Mouse (Mus musculus) heart, adult 11 months (tissue): Measurements from ENCODE around the gene Asxl1.
A peak's percentile ranks its signal among the peaks of the same experiment; 100 is the strongest.

ENCODE experiments used
- DNase-seq: peaks from one replicate; pipeline ENCODE4 v3.0.0; 2022

The Asxl1 gene

DNA sequence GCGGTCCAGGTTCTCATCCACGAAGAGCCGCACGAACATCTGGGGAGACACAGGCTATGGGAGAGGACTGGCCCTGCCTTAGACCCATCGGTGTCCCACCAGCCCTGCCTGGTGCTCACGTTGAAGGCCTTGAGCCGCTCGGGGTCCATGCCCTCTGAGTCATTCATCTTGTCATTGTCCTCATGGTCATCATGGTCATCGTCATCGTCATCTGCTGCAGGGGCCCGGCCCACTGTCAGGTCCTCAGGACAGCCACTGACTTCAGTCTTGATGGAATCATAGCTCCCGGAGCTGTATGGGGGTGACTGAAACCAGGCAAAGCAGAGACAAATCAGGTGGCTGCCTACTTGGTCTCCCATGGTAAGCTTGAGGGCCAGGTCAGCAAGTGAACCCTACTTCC, 72.2 kb downstream of the Asxl1 start:
- DNase-seq = no peak

DNA sequence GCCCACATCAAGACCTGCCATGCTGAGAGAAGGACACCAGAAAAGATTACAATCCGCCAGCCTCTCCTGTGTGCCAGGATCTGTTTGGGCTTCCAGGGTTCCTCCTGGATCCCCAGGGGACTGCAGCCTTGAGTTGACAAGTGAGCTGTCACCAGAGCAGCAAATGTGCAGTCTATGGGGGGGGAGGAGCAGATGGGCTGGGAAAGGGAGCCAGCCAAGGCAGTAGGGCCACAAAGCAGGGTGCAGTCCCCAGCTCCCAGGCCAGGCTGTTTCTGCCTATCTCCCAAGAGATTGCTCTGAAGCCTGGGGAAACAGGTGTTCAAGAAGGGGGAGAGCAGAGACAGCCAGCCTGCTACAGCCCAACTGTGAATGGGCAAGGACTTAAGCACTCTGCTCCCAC, 72.8 kb downstream of the Asxl1 start:
- no peak for DNase-seq

DNA sequence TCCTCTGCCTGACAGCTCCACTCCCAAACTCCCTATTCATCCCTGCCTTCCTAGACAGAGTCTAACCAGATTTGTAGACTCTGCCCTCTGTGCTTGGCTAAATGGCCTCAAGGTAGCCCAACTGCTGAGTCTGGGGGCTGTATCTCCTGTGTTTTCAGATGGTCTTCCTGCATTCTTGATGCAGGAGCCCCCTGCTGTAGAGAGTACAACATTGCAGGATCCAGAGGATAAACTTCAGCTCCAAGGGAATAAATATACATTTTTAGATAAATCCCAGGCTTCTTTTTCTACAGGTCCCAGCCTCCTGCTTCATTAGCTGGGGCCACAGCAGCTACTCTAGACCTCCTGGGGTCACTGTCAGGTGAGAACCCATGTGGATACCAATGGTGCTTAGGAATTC, 75.6 kb downstream of the Asxl1 start:
- no peak for DNase-seq

DNA sequence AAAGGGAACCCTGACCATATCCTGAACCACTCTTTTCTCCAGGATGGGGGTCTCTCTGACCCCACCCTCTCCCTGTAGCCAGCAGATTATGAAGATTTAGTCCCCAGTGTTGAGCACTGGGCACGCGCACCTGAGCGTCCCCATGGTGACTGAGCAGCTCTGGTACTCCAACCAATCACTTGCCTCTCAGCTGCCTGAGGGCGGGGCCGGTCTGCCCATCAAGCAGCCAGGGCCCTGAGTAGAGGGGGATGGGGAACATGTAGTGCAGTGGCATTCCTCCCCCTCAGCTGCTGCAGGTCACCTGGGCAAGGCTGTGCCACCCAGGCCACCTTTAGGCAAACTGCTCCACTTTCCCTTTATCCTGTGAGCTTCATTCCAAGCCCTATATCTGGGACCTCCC, 76.4 kb downstream of the Asxl1 start:
- no peak for DNase-seq

DNA sequence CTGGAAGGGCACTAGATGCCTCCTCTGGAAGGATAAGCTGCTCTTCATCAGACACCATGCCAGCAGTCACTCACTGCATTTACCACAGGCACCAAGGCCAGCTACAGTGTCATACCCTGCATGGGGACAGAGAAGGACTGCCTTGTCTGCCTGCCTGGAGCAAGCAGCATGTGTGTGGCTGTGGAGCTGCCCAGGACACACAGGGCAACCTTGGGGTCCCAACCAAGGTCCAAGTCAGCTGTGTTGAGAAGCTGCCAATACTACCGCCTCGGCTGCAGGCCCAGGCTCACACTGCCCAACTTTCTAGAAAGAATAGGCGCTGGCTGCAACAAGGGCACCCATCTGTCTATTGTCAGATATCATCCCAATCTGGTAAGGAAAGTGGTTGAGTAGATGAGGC, 77.5 kb downstream of the Asxl1 start:
- DNase-seq = peak; percentile 97

DNA sequence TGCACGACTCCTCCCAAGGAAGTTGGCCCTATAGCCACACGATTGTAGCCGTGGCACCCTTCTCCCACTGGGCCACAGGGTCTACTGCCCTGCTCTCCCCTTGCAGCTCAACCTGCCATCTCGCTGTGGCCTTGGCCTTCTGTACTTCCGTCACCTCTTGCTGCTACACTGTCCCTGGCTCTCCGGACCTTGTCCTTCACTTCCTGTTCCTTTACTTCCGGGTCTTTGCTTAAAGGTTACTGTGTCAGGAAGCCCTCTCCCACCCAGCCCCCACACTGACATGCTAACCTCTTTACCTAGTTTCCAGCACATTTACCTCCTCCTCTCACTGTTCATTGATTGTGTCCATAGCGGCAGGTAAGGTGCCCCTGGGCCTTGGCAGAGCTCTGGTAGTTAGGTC, 78.9 kb downstream of the Asxl1 start:
- DNase-seq = no peak

DNA sequence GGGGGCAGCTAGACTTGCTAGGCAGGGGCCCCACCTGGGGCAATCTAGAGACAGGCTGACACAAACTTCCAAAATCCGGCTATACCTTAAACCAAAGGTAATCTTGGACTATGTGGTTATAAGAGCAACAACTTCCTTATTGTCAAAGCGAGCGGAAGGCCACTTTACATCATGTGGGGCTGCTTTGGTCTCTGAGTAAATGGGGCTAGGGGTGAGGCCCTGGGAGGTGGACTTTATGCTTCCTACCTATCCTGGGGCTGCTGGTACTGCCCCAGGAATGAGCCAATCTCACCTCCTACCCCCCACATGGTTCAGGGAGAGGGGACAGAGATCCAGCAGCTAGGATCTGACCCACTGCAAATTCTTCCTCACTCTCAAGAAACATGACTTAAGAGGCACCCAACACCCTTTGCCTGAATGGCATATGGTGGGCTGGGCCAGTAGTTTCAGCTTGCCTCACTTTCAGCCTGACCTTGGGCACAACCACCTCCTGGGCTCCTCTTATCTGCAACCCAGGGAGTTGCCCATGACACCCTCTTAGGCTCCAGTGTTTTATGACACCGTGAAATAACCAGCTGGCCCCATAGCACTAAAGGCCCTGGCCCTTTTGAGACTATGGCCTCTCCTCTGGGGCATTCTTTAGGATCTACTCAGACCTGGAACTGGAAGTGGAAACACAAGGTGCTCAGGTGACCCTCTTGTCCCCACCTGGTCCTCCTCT, 79.7 kb downstream of the Asxl1 start:
- DNase-seq = no peak

DNA sequence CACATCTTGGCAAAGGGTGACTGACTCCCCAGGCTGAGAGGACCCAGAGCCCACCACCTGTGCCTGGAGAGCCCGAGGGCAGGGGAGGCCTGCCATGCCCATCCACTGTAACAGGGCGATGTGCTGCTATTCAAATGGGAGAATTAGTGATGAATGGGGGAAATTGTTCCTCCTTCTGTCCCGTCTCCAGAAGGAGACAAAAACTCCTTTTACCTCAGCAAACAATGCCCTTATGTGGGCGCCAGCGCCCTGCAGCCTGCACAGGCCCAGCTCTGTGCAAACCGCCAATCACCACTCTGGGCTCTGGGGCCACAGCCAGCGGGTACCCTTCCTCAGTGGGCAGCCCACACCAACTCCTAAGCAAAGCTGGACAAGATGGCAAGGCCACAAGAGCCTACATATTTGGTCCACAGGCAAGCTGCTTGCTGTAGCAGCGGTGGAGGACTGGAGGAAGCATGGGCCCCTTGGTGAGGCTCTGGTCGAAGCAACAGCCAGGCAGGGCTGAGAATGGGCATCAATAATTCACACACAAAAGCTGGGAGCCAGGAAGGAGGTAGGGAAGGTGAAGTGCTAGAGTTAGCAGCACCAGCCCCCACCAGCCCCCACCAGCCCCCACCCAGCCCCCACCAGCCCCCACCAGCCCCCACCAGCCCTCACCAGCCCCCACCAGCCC, 80.5 kb downstream of the Asxl1 start:
- DNase-seq = no peak

DNA sequence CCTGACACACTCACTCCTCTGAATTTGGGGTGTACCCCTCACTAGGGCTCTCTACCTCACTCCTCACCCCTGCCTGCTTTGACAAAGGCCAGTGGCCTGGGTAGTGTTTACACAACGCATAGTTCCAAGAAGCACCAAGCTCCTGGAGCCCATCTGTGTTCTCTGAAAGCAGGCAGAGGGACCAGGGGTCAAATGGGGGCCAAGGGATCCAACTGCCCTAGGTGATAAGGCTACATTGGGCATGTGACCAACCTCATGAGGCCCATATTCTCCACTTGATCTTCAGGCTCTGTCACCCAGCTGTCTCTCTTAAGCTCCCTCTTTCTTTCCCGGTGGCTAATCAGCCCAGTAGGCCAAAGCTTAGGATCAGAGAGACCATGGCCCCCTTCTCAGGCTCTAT, 81.3 kb downstream of the Asxl1 start:
- DNase-seq = no peak

DNA sequence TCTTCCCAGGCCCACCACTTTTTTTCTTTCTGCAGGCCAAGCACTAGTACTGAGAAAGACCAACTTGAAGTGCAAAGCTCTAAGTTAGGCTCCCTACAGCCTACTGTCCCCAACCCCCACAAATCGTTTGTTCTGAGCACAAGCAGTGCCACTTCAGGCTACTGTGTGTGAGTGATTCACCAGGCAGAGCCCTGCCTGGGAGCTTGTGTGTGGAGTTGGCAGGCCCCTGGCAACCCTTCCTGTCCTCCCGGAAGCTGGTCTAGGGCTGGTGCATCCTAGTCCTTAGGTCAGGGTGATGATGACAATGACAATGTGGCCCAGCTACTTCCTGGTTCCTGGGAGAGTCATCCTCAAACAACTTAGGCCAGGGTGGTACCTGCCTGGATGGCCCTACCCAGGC, 82.9 kb downstream of the Asxl1 start:
- no peak for DNase-seq

DNA sequence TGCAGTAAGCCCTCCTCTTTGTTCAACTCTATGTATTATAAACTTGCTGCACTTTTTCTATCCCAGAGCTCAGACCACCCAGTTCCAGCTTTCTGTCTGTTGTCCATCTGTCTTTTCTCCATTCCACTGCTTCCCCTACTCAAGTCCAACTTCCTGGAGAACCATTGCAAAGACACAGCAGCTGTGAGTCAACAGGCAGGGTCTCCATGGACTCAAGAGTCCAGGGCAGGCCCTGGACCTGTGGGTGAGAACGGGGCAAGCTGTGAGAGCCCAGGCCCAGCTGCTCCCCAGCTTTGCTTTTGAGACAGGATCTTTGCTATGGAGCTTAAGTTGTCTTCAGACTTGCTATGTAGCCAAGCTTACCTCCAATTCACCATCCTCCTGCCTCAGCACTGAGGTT, 84.9 kb downstream of the Asxl1 start:
- no peak for DNase-seq

DNA sequence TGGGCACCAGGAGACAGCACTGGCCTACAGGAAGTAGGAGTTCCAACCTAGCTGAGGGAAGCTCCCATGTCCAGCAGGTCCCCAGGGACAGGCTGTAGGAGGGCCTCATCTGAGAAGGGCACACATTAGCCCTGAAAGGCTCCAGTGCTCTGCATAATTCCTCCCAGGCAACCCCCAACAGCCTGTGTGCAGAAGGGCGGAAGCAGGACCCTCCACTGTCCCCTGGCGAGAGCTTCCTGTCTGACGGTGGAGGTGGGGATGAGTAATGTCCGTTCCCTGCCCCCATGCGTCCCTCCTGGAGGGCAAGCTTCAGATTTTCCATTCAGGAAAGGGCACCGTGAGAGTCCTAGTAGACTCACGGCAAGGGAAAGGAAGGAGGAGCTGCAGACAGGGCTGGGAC, 86.9 kb downstream of the Asxl1 start:
- peak; percentile 93 for DNase-seq

DNA sequence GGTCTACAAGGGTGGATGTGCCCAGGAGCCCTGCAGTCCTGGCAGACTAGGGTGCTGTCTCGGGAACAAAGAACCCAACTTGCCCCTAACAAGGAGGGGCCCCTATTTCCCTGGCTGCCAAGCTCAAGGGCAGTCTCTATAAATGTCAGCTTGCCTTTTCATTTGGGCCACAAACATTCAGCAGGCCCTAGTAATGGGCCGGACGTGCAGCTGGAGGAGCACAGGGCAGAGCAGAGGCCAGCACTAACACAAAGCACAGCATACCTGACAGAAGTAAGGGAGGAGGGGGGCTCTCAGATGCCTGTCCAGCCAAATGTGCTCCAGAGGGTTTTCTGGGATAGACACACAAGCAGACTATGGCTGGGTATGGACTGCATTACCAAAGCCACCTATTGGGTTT, 88.2 kb downstream of the Asxl1 start:
- DNase-seq = no peak

DNA sequence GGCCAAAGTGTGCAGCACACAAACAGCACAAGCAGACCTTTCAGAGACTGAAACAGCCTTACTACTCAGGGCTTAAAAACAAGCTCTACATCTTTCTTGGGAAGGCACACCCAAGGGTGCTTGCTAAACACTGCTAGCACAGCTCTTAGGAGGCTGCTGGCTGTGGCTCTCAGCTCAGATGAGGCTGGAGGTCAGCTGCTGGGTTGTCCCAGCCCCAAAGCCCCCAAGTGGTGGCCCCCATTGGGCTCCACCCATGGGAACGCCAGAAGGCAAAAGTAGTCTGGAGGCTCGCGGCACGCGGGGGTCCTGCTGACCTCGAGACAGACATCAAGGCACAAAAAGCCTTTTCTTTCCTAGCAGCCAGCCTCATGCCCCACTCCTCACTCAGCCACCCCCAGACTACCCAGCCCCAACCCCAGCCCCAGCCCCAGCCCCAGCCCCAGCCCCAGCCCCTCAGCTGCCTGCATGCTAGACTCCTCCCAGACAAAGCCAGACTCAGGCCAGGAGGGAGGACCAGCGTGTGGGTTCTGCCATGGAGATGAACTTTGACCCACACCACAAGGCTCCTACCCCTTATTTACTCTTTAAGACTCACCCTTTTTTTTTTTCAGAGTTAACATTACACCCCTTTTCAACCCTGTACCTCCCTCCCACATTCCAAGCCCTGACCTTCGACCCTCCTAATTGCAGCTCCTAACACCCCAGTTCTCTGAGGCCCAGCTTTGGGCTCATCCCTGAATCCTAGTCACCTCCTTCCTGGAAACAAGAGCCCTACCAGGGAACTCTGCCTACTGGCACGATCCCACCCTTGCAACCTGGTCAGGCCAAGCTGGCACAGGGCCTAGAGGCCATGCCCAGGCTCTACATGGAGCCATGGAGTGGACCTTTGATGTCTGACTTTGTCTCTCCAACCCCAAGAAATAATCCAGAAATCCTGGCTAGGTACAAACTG, 89.5 kb downstream of the Asxl1 start:
- DNase-seq = peak; percentile 93

DNA sequence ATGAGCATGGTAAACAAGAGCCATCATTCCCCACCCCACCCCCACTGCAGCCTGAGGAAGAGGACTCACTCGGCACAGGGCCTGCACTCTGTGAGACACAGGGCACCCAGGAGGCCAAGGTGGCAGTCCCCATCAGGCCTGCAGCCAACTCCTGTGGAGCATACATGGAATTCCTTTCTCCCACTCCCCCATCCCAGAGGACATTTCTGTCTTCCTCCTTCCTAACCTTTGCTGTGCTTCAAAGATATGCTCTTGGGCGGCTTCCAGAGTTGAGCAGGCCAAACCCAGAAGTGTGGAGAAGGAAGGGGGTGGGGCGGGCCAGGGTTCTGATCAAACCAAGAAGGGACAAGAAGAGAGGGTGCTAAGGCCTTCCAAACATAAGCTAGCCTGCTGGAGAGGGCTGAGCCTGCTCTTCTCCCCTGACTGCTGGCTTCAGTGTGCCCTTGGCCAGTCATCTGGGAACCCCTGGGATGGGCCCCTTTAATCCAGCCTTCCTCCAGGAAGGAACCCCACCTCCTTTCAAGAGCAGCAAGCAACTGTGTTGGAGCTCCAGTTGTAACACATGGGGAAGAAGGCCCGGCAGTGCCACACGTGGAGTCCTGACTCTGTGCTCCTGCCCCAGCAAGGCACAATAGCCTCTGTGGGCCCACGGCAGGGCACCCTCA, 91.1 kb downstream of the Asxl1 start:
- peak; percentile 97 for DNase-seq

DNA sequence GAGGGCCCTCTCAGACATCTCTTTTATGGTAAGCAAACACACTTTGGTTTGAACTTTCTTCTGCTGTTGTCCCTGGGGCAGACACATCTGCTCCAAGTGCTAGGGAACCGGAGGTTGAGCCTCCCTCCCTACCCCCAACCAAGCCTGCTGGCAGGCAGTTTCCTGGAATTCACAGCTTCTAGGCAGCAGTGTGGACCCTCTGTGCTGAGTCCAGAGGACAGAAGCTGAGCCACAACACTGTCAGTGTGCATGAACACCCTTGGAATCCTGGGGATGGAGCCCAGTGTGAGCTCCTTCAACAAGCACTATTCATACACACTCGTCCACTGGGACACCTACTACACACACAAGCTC, 91.7 kb downstream of the Asxl1 start:
- no peak for DNase-seq

DNA sequence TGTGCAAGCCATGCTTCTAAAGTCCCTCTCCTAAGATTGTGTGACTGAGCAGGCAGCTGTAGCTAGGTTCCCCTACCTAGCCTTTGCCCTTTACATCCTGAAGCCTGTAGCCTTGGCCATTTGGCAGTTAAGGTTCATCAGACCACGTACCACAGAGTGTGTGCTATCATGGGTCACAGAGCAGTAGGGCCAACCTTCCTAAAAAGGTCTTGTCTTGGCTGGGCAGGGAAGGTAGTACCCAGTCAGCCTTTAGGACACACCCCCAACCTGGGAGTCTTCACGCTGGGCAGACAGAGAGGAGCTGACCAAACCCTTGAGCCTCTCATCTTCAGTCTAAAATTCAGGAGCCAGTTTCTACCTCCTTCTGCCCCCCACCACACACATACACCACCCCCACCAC, 95.1 kb downstream of the Asxl1 start:
- no peak for DNase-seq

DNA sequence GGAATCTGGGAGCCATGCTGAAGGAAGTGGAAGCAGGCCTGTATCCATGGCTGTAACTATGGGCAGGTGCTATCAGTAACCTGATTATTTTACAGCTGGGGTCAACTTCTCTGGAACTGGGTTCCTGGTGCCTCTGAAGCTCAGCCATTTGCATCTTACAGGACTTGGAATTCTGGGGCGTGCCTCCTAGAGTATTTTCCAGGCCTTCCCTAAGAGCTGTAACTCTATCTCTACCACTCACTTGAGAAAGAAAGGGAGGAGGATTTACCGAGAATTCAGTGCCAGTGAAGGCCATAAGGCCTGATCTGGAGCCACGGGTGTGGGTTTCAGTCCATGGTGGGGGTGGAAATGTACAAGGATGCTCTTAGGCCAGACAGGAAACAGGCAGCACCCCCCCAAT, 95.6 kb downstream of the Asxl1 start:
- DNase-seq = no peak

DNA sequence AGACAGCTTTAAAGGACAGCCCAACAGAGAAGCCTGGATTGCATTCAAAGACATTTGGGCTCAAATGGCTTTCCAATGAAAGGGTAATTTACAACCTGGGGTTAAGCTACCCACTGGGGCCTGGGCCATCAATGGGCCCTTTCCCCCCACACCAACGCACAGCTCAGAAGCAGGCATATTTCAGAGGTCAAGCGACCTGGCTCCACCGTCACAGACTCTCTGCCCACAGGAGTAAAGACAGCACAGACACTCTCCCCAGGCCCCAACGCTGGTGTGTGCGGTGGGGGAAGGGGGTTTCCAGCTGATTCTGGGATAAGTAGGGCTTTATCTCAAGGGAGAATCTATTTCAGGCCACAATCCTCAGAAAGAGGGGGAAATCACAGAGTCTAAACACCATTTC, 97.1 kb downstream of the Asxl1 start:
- DNase-seq = no peak

DNA sequence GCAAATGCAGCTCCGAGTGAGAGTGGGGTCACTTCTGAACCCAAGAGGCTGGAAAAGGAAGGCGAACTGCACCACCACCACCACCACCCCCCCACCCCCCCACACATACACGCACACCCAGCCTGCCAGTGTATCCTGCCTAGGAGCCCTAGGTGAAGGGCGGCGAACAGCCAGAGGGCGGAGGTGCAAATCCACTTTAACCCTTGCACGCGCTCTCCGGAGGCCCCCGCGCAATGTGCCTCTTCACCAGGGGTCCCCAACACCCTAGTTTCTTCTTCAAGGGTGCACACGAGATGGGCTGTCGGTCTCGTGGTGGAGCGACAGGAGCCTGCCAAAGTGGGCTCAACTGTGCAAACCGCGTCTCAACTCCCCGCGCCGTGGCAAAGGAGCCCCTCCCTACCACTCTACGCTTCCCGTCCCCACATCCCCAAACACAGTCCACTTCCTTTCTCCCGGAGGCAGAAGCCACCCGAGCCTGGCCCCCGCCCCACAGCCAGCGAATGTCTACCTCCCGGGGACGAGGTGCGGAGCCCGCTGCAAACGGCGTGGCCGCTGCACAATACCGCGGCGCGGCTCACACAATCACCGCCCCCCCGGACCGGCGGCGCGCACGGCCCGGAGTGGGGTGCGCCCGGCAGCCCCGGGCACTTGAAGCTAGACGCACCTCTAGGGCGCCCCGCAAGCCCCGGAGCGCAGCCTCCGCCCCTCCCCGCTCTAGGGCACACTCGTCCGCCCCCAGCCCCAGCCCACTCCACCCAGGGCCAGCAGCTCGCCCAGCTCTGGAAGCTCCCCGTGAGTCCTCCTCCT, 98.0 kb downstream of the Asxl1 start:
- peak; percentile 97 for DNase-seq

DNA sequence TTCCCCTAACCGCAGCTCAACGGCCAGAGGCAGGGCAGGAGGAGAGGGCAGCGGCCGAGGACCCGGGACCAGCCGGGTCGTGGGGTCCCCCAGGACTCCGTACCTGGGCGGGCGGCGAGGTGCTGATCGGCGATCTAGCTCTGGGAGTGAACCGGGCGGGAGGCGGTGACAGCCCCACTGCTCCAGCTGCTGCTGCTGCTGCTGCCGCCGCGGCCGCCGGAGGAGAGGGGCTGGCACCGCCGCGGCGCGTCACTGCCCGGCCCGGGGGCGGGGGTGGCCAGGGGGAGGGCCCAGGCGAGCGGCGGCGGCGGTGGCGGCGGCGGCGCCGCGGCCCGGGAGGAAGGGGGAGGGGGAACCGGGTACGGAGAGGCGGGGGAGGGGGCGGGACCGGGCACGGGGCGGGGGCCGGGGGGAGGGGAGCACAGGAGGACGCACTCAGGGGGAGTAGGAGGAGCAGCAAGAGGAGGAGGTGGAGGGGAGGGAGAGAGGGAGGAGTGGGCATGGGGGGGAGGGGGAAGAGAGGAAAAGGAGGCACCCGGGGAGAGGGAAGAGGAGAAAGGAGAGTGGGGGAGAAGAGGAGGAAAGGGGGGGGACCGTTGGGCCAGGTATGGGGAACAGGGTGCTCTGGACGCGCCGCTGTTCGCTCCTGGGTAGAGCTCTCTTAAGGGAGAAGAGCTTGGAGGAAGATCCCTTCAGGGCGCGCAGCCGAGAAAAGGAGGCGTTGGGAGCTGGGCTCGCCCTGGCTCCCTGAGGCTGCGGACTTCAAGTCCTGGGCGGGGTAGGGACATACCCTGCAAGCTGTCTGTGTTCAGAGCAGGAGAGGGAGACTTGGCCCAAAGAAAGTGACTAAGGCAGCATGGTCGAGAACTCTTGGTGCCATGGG, 98.9 kb downstream of the Asxl1 start:
- peak; percentile 98 for DNase-seq
